Mouse (Mus musculus): ENCODE measurements around the gene Manba.

GRCm38 (mm10) chr3:135489865-135490520, 4.6 kb downstream of the Manba start:
- TF ChIP-seq TCF12 (IDR thresholded peaks at IDR 0.05; ENCODE audit: insufficient read depth, poor library complexity, severe bottlenecking) = no peak
- TF ChIP-seq MAX (IDR thresholded peaks at IDR 0.05; ENCODE audit: low read depth) = no peak
- no peak for TF ChIP-seq POLR2A (IDR thresholded peaks at IDR 0.05; ENCODE audit: insufficient read length, low read depth)
- TF ChIP-seq USF1 (IDR thresholded peaks at IDR 0.05; ENCODE audit: low read depth) = no peak
- TF ChIP-seq E2F4 (IDR thresholded peaks at IDR 0.05; ENCODE audit: insufficient read depth) = no peak
- TF ChIP-seq POLR2AphosphoS2 (IDR thresholded peaks at IDR 0.05; ENCODE audit: insufficient read length, low read depth) = no peak
- no peak for TF ChIP-seq MYOD1 (IDR thresholded peaks at IDR 0.05; ENCODE audit: control insufficient read depth in 1 of 3, insufficient read length in 2 of 3, low read depth in 2 of 3)
- no peak for TF ChIP-seq MYOG (IDR thresholded peaks at IDR 0.05; ENCODE audit: control insufficient read depth in 1 of 3, insufficient read depth in 1 of 3, insufficient read length in 2 of 3, low read depth in 2 of 3)
- no peak for TF ChIP-seq SRF (IDR thresholded peaks at IDR 0.05; ENCODE audit: control insufficient read depth, insufficient read length, low read depth)
- TF ChIP-seq REST (IDR thresholded peaks at IDR 0.05; ENCODE audit: insufficient read depth, insufficient read length) = no peak
- no peak for TF ChIP-seq CEBPB (IDR thresholded peaks at IDR 0.05; ENCODE audit: insufficient read depth, poor library complexity, severe bottlenecking)
